Mouse (Mus musculus) heart, postnatal 10 days (tissue): ENCODE data around the gene Trabd2b. TPM values are rescaled to one million over a fixed set of nuclear protein-coding genes. Genes with fewer than 3 reads are reported as not detected.

Experiments
- DNase-seq, 2 experiments: peaks; one replicate each; pipeline ENCODE4 v3.0.0; 2021
- intact Hi-C: fragments of 180-260 bp; cut with DNase I; formaldehyde crosslinking; loops from one replicate; pipeline ENCODE4 v1.15.1; 2025
- total RNA-seq, 2 experiments: library from RNA; stranded (reverse); gene quantifications; 2 replicates each; pipeline ENCODE4 v1.2.3; 2021

The Trabd2b gene
- total RNA-seq, 2 experiments from 2014 or later = 21.1 to 25.6 TPM

DNA sequence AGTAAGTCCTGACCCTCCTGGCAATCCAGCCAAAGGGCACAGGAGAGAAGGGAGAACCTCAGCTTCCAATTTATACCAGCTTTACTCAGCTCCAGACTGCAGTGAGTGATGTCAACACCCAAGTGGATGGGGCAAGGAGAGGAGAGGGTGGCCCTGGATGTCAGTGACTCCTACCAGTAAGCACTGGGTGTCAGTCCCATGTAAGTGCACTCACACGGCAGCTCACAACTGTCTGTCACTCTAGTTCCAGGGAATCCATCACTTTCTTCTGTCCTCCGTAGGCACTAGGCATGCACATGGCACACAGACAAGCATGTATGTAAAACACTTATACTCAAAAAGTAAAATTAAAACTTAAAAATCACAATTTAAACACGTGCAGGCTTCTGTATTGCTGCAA is 113.4 kb downstream of the Trabd2b start:
- no peak for DNase-seq
- intact Hi-C loops = no loop called here

DNA sequence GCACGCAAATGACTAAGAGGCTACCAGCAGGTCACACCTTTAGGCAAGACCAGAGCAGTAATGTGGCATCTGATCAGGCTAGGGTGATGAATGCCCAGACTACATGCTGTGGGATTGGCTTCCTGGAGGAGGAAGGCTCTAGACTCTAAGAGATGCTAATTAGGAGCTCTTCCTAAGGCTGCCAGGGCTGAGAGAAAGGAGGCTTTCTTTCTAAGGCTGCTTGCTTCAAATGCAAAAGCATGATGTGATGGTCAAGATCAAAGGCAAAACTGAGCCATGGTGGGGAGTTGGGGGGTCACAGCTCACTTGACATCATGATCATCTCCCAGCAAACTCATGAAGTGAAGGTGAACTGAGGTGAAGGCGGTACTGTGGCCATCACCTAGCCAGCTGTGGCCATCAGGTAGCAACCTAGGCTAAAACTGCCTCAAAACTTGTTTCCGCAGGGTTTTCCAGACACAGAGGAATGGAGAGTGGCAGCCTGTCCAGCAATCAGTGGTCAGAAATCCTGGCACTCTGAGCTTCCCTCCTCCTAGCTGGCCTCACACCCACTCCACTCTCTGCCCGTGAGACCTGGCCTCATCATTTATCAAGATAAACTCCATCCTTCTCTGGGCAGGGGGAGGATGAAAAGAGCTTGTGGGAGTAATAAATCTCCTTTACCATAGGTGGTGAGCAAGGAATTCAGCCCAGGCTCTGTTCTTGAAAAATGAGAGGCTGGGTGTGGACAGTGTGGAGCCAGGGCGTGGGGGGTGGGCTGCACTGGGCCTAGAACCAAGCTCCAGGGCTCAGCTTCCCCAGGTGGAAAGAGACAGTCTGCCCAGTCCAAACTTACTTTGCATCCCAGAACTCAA is 117.0 kb downstream of the Trabd2b start:
- intact Hi-C loops = no loop called here
- DNase-seq = no peak

DNA sequence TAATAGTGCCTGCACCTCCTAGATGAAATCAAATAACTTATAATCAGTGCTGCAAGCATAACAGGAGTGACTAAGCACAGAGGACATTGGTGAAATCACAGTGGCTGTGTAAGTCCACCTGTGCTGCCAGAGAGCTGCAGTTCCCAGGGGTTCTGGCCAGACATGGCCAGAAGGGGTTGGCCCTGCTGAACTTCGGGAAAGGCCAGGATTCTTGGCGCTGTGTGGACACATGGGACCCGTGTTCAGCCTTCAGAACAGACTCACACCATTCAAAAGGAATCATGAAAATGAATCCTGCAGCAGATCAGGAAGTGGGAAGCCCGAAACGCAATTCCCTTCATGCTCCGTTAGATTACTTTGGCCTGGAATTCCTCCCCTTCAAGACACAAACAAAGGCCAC is 125.1 kb downstream of the Trabd2b start:
- DNase-seq = no peak
- intact Hi-C loops = loop anchor here (5.0 kb wide), 1 partner anchor 106 kb away; no protein-coding TSS in a partner anchor

DNA sequence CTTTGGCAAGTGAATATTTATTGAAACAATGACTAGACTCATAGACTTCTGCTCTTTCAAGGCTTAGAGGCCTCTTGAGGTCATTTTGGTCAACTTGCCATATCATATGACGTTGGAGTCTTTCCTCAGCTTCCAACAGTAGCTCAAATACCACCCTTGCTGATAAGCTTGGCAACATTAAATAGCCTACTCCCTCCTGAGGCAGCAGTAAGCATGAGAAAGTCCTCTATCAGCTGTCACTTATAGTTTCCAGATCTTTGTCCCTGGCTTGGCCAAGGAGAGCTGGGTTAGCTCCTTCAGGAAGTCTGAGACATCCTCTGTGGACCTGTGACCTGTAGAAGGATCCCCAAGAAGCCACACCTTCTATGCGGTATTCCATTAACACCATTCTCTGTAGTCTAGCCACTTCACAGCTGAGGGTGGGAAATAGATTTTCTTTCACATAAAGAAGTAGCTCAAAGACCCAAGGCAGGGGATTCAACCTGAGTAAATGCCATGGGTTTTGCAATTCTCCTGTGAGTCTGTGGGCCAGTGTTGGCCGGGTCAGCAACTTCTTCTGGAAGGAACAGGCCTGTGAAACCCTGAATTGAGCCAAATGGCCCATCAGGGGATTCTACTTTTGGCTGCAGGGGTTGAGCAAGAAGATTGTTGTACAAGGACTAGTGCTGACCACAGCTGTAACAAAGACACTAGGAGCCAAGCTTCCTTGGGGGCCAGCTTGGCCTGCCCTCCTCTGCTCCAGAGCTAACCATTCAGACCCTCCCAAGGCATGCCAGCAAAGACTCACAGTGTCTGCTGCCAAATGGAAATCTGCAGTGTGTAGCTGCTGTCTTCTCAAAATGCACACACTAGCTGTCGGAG is 127.6 kb downstream of the Trabd2b start:
- intact Hi-C loops = loop anchor here (5.0 kb wide), 1 partner anchor 103 kb away; no protein-coding TSS in a partner anchor

DNA sequence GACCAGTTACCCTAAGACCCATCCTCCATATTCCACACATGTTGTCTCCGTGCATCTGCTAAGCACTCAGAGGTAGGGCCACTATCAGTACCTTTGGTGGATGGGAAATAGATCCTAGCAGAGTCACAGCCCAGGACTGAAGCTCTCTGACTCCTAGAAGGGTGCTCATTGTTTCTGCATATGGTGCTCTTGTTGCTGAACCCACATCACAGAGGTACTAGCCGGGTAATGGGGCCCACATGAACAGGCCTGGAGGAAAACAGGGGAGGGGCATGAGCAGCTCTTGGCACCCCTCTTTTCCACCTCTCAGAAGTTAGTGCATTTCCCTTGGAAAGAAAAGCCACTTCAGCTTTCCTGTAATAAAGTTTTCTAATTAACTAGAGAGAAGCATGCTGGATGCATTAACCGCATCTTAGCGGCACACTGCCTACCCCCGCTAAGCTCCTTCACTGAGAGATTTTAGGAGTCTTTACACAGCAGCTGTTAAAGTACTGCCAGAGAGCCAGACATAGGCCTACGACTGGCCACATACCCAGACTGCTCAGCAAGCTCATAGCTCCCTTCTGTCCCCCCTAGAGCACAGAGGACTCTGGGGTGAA is 131.0 kb downstream of the Trabd2b start:
- no peak for DNase-seq
- intact Hi-C loops = no loop called here

More for the DNA sequence above, 127.6 kb downstream of the Trabd2b start:
- peak; percentile 82 to 85 for DNase-seq

DNA sequence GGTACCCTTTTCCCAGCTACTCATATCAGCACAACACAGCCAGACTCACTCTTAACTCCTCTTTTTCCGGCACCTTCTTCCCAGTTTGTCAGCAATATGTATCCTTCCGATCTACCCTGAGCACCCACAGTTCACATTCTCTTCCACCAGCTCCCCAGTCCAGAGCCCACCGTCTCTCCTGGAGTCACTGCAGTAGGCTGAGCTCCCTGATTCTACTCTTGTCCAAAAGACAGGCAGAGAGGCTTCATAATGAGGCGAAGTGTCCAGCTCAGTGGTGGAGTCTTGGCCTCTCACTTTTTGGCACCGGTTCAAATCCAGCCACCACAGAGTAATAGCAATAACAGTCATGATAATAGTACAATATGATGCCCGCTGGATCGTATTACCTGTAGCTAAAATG is 133.5 kb downstream of the Trabd2b start:
- intact Hi-C loops = no loop called here
- DNase-seq = no peak

DNA sequence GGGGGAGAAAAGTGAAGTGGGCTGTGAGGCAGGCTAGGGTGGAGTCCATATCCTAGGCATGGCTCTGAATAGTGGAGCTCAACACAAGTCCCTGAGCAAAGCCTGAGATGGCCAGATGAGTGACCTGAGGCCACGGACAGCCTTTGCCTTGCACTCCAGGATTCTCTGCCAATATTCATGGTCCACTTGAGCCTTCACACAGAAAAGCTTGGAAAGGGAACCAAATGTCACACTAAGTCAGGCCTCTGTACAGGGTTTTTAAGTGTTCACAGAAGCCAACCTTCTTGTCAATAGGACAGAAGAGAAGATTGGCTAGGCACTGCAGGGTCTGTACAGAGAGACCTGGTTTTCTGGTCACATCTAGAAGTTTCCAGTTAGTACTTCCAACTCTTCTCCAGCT is 134.7 kb downstream of the Trabd2b start:
- no peak for DNase-seq
- intact Hi-C loops = no loop called here

DNA sequence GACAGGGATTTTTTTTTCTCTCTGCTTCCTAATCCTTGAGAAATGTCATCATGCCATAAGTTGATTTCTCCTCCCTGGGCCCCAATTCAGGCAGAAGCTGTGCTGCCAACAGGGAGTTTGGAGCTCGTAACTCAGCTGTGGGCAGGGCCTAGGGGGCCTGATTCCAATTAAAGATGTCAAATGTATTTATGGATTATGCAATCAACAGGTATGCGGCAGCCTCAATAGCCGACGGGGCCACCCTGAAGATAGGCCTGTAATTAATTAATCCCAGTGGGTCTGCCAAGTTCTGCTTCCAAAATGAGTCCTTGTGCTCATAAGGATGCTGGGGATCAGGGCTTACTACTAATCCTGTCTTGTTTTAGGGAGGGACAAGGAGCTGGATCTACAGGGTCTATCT is 135.6 kb downstream of the Trabd2b start:
- no peak for DNase-seq
- intact Hi-C loops = no loop called here

DNA sequence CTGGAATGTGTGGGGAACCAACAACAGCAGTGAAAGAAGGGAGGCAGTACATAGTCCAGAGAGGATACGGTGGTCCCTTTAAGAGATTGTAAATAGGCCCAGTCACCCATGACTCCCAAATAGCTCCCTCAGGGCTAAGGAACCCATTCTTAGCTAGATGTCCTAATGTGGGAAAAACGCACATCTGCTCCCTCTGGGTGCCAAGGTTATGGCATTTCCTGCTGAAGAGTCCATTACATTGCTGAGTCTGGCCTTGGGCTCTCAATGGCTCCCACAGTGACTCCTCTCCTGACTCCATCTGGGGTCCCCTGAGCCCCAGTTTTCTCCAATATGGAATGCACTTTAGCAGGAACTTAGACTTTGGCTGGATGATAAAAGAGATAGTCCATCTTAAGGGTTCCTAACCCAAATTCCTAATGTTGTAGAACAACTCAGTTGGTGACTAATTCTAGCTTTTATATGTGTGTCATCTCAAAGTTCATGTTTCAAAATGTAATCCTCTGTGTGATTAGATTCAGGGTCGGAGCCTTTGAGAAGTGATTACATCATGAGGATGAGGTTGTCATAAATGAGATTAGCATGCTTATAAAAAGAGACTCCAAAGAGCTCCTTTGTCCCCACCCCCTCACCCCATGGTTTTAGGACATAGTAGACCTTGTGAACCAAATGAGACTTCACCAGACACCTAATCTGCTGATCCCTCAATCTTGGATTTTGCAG is 139.1 kb downstream of the Trabd2b start:
- no peak for DNase-seq
- intact Hi-C loops = no loop called here

DNA sequence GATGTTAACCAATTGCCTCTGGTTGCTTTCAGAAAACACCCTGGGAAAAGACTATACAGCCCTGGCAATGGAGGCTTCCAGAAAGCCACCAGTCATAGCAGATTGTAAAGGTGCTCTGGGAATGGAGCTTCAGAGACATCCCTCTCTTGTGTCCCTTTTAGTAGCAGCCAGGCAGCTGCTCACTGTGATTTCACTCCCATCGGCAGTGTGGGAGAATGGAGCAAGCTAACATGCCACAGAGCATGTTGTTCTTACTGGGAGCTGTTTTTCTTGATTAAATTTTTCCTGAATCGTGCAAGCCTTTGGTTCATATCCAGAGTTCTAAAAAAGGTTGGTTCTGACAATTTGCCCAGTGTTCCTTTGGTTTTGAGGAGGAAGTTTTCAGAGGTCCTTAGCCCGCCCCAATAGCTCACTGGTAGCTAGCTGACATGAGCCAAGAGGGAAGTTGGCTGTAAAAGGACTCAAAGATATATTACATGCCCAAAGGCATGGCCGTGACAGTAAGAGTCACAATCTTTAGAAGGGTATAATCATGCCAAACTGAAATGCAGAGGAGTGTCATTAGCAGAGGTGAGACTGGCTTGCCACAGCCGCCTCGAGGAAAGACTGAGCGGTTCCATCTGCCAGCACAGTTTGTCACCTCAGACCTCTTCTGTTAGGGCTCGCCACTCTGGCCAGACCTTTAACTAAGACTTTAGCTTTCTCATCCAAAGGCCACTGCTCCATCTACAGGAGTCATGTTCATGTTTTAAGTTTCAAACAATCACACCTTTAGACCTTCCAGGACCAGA is 141.3 kb downstream of the Trabd2b start:
- intact Hi-C loops = no loop called here
- DNase-seq = peak in 1 of 2 experiments; percentile 24

DNA sequence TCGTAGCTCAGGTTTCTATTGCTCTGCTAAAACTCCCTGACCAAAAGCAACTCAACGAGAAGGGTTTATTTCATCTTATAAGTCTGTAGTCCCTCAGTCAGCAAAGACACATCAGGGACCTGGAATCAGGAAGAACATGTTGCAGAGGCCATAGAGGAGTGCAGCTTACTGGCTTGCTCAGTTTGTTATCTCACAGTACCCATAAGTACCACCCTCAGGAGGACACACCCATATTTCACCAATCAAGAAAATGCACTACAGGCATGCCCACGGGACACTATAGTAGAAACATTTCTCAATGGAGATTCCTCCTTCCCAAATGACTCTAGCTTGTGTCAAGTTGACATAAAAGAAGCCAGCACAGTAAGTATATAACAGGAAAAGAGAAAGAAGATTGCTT is 143.0 kb downstream of the Trabd2b start:
- no peak for DNase-seq
- intact Hi-C loops = no loop called here

DNA sequence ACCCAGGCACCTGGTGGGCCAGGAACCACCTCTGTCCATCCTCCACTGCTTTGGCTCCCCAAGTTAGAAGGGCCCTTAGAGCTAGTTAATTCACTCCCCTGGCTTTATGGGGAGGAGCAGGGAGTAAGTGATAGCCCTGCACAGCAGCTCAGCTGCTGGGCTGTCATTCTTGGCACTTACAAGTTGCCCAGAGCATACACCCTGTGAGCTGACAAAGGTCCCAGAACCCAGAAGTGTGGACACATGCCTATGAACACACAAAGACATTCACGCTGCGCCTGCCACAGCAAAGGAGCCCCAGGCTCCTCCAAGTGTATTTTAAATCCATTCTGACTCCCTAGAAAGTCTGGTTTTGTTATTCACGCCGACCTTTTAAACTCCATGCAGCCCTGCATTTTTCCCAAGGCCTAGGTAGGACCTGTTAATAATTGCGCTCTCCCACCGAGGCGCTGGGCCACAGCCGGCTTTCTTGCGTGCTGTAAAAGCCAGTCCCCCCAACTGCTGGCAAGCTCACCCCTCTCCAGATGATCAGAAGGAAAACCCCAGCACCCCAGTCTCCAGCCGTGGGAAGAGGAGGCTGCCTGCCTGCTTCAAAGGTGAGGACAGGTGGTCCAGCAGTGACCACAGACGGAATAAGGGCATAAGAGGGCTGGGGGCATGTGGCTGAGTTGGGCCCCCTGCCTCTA is 144.1 kb downstream of the Trabd2b start:
- intact Hi-C loops = no loop called here

DNA sequence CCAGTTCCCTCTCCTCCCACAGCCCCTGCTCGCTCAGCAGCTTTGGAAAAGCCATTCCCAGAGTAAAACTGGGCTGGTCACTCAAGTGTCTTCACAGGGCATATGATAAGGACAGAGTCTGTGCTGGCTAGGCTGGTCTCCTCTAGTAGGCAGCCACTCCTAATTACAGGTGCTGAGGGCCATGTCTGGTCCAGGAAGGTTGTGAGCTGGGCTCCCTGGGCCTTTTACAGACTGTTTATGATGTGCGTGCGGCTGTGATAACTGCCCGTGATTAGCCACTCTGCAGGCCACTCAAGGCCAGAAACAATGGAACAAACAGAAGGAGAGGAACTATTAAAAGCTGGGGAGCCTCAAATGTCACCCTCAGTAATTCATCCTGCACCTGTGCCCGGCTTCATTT is 150.4 kb downstream of the Trabd2b start:
- DNase-seq = no peak
- intact Hi-C loops = no loop called here

More for the DNA sequence above, 144.1 kb downstream of the Trabd2b start:
- DNase-seq = no peak

DNA sequence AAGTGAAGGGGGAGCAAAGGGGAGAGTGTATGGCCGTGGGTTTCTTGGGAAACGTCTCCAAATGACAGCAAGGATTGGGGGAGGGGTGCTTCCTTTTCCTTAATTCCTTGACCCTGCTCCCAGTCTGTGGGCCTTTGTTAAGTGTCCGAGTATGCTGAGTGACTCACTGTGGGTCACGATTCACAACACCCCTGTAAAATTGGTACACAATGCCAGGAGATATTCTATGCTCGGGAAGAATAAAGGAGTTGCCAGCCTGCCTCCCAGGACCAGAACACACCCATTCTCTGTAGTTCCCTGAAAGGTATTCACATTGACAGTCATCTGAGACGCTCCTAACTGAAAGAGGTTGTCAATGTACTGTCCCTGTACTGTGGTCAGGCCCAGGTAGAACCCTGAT is 151.2 kb downstream of the Trabd2b start:
- intact Hi-C loops = no loop called here
- DNase-seq = no peak

DNA sequence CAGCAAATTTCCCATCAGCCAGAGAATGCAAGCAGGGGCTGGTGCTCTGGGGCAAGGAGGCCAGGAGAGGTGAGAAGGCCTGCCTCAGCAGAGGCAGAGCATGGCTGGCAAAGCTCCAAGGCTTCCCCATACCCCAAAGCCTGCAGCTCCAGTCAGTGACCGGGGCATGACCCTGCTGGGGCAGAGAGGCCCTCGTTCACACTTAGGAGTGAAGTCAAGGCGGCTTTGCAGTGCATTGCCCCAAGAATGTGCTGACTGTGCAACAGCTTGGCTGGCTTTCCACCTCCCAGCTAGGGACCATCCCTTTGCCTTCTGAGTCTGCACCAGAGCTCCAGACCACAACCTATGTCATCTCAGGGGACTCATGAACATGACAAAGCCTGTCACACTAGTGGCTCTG is 152.0 kb downstream of the Trabd2b start:
- intact Hi-C loops = no loop called here
- no peak for DNase-seq

DNA sequence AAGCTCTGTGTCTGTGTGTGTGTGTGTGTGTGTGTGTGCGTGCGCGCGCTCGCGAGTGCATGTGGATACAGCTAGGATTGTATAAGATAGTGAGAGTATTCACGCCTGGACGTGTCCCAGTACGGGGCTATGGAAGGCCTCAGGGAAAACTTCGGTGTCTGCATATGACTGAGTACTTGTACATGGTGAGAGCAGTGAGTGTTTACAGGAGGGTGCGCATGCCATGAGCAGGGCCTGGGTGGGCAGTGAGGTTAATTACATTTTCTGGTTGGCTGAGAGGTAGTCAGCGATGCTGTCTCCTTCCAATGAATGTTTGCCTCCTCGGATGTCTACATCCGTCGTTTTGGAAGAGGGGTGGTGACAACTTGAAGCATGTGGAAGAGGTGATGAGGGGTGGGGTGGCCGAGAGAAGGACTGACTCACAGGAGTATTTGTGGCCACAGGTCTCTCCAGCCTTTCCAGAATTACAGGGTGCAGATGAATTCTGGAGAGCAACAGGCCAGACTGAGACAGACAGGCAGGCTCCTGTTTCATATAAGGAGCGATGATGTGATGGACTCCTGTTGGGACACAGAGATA is 154.2 kb downstream of the Trabd2b start:
- intact Hi-C loops = no loop called here
- peak in 1 of 2 experiments; percentile 20 for DNase-seq

DNA sequence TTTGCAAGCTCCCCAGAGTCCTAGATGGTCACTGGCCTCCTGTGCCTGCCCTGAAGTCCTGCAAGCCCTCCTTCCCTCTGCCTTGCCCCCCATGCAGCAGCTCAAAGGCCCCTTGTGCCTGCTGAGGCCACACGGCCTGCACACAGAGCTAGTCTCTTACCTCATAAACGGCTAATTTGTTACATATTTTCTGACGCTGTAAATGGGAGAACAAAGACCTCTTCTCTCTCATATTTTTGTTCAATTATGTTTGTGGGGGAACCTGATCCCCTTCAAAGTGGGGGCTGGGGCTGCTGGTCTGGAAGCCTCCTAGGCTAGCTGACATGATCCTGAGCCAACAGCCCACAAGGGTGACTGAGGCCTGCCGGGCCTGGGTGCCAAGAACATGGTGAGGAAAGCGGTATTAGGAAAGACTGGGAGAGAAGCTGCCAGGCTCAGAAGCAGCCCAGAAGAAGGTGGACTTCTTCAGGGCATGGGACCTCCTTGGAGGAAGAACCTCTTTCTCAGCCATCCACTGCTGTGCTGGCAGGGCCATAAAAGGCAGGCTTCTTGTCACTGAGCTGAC is 157.7 kb downstream of the Trabd2b start:
- DNase-seq = no peak
- intact Hi-C loops = no loop called here

DNA sequence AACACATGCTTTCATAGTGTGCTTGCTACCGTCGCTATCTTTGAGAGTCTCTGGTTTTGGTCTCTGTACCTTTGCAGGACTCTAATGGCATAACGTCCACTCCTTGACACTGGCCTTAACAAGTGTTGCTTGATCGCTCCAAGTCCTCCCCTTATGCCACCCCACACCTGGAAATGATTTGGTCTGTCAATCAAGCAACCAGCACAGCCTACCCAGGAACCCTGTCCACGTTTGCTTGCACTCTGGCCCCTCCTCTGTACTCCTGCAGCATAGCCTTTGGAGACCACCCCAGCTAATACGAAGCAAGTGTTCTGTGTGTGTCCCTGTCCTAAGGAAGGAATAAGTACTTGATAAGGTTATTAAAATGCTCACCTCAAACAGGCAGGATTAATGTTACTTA is 161.1 kb downstream of the Trabd2b start:
- DNase-seq = no peak
- intact Hi-C loops = no loop called here
